Mouse (Mus musculus) limb, embryonic 12.5 days (tissue): Measurements from ENCODE around the gene Hsdl2. TPM values are rescaled to one million over a fixed set of nuclear protein-coding genes. Genes with fewer than 3 reads are reported as not detected.
"Not testable (repeated sequence)": the region's sequence is repeated elsewhere in the genome, so short reads cannot be mapped to it uniquely, and the experiment has no call there.

Experiments used
- ATAC-seq: fragments of 200-750 bp; cut with Nextera tagmentation; 2 replicates; pipeline ENCODE4 v1.8.0; 2017; ENCODE audit warnings: low read depth, moderate TSS enrichment; ENCODE audit not compliant: insufficient number of reproducible peaks, insufficient read depth, low FRiP score, low TSS enrichment
- H3K27ac ChIP-seq: fragments of 300-500 bp; sonication (generic); 2 replicates; pipeline ENCODE4 v1.5.1; 2016; ENCODE audit warnings: mild to moderate bottlenecking, moderate library complexity
- H3K27me3 ChIP-seq: fragments of 300-500 bp; sonication (generic); 2 replicates; pipeline ENCODE4 v1.6.1; 2016; ENCODE audit warnings: mild to moderate bottlenecking, moderate library complexity
- H3K36me3 ChIP-seq: fragments of 300-500 bp; sonication (generic); 2 replicates; pipeline ENCODE4 v1.6.1; 2016; ENCODE audit warnings: mild to moderate bottlenecking, moderate library complexity
- H3K4me1 ChIP-seq: fragments of 300-500 bp; sonication (generic); replicated peaks from 2 replicates; pipeline ENCODE4 v1.6.1; 2016
- H3K4me2 ChIP-seq: fragments of 300-500 bp; sonication (generic); 2 replicates; pipeline ENCODE4 v1.6.1; 2016; ENCODE audit warnings: mild to moderate bottlenecking, moderate library complexity
- H3K4me3 ChIP-seq: fragments of 300-500 bp; sonication (generic); replicated peaks from 2 replicates; pipeline ENCODE4 v1.5.1; 2016; ENCODE audit warnings: mild to moderate bottlenecking
- H3K9ac ChIP-seq: fragments of 300-500 bp; sonication (generic); replicated peaks from 2 replicates; pipeline ENCODE4 v1.6.1; 2016; ENCODE audit warnings: mild to moderate bottlenecking, moderate library complexity
- H3K9me3 ChIP-seq: fragments of 300-500 bp; sonication (generic); 2 replicates; pipeline ENCODE4 v1.6.1; 2016; ENCODE audit warnings: mild to moderate bottlenecking, moderate library complexity
- WGBS: fragments of 180-500 bp; shearing (Covaris S2); methylation state at CpG from one replicate; pipeline ENCODE4 v1.1.7; 2016; 5-methylcytosine and 5-hydroxymethylcytosine counted together
- polyA plus RNA-seq: library from polyadenylated mRNA; unstranded; fragments of >200 nt; fragmentation: Nextera tagmentation; extraction: Ambion mirVana; gene quantifications from 2 replicates; pipeline ENCODE4 v1.2.1, GENCODE M21; 2016

The Hsdl2 gene
- polyA plus RNA-seq, 1 experiment from 2014 or later, result 23.2 TPM

DNA sequence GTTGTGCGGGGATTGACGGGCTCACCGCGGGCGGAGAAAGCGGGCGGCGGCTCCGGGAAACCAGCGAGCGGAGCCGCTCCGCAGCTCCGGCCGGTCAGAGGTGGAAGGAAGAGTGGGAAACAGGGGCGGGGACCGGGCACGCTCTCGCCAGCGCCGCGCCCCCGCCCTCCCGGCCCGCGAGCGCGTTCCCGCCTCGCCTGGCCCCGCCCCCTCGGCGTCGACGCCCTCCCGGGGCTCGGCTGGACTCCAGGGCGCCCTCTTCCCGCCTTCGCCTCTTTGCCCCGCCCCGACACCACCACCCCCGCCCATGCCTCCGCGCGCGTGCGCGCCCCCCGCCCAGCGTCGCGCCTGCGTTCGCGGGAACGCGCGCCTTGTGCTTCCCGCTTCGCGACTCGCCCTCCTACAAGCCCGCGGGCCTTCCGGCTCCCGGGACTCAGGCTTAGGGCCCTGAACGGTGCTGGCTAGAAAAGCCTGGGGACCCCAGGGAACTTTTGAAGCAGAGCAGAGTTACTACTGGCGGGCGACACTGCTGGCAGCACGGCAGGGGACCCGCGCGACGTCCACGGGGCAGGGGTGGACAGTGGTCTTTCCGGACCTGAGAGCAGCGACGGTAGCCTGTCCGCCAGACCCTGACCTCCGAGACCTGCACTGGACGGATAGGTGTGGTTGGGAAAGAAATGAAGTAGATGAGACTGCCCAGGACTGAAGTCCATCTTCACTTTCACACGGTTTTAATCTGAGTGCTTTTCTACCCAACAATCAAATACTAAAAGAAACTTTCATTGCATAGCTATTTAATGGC, 32.0 kb upstream of the Hsdl2 start, which contains the start of gene Ptbp3:
Gene Ptbp3 (minus strand): TSS at position 190 of the 802 bp plus-strand sequence.
- peak; percentile 94 for ATAC-seq
- Histone ChIP-seq H3K27ac (peak within 1 kb of the TSS; percentile 93), H3K9me3 (no peaks in the 10 kb centered on the region), H3K4me3 (peak within 1 kb of the TSS; percentile 83), H3K36me3 (no peaks in the 10 kb centered on the region), H3K27me3 (no peaks in the 10 kb centered on the region), H3K4me1 (peaks cover 10% of the 10 kb centered on the region), H3K9ac (peak within 1 kb of the TSS; percentile 91), H3K4me2 (peak within 1 kb of the TSS; percentile 71)
- under 1% methylated on average over 65 of the region's 83 CpGs for WGBS

DNA sequence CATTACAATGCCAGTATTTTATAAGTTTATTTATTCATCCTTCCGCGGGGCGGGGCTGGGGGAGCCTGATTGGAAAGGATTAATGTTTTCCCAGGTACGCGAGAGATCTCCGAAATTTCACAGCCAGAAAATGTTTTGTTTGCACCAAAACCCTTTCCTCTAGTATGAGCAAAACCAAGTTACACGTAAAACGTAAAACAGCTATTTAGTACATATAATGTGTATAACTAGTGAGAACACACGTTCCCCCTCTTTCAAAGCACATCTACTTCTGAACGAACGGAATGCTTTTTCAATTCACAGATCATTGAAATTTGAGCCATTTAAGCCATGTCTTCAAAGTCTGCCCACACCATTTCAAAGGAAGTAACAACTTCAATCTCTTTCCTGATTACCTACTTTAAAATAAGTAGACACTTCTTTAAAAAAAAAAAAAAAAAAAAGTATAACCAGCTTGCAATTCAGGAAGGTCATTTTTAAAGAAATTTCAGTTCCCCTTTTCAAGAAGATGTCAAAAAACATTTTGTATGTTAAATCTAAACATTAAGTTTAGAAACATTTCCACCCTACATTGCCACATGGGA, 31.3 kb upstream of the Hsdl2 start:
- Histone ChIP-seq H3K27ac (peak overlapping the region; percentile 93), H3K36me3 (no peaks in the 10 kb centered on the region), H3K4me2 (peak overlapping the region; percentile 71), H3K9ac (peak overlapping the region; percentile 81), H3K9me3 (no peaks in the 10 kb centered on the region), H3K4me3 (peak overlapping the region; percentile 83), H3K4me1 (peaks cover 7% of the 10 kb centered on the region), H3K27me3 (no peaks in the 10 kb centered on the region)
- 10% methylated on average over 11 of the region's 11 CpGs for WGBS
- ATAC-seq, result no peak

- no peaks in the 10 kb centered on the region for H3K9me3 ChIP-seq
- no peak overlapping the region for H3K27ac ChIP-seq
- no peak overlapping the region for H3K4me3 ChIP-seq
- H3K9ac ChIP-seq, result no peak overlapping the region
- no peak for ATAC-seq
- no peaks in the 10 kb centered on the region for H3K27me3 ChIP-seq
- no peaks in the 10 kb centered on the region for H3K36me3 ChIP-seq
- H3K4me1 ChIP-seq, result peaks cover 7% of the 10 kb centered on the region; the same call in 1 of the 2 replicates
- WGBS, result 79% methylated on average over 1 of the region's 1 CpGs
- H3K4me2 ChIP-seq, result no peak overlapping the region
These were observed 29.5 kb upstream of the Hsdl2 start for GRCm38 (mm10) chr4:59551901-59552300.

- ATAC-seq, result no peak
- Histone ChIP-seq H3K36me3 (no peaks in the 10 kb centered on the region), H3K27me3 (no peaks in the 10 kb centered on the region), H3K9ac (no peak overlapping the region), H3K4me1 (no peaks in the 10 kb centered on the region), H3K27ac (no peak overlapping the region), H3K9me3 (no peaks in the 10 kb centered on the region), H3K4me3 (no peak overlapping the region), H3K4me2 (no peak overlapping the region)
- 88% methylated on average over 5 of the region's 5 CpGs for WGBS
These were observed 28.5 kb upstream of the Hsdl2 start for GRCm38 (mm10) chr4:59552835-59553234.

DNA sequence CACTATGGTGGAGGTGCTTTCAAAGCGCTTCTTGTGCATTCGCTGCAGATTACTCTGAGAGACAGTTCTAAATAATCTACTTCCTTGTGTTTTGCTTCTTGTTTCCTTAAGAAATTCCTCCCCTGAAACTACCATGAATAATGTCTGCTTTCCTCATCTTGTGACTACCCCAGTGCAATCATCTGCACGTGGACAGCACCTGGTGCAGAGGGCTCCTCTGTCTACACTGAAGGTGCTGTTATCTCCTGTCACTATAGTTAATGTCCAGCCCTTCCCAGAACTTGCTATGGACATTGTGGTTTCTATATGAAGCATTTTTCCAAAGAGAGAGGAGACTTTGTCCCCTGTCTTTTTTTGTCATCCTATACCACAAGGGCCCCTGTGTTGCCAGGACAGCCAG, 27.8 kb upstream of the Hsdl2 start:
- H3K9ac ChIP-seq, result no peak overlapping the region
- ATAC-seq, result no peak
- H3K4me1 ChIP-seq, result no peaks in the 10 kb centered on the region
- H3K9me3 ChIP-seq, result no peaks in the 10 kb centered on the region
- no peak overlapping the region for H3K27ac ChIP-seq
- no peak overlapping the region for H3K4me2 ChIP-seq
- no peaks in the 10 kb centered on the region for H3K27me3 ChIP-seq
- 74% methylated on average over 3 of the region's 3 CpGs for WGBS
- no peaks in the 10 kb centered on the region for H3K36me3 ChIP-seq
- H3K4me3 ChIP-seq, result no peak overlapping the region

GRCm38 (mm10) chr4:59555177-59555576, 26.2 kb upstream of the Hsdl2 start:
- ATAC-seq, result no peak
- Histone ChIP-seq H3K9ac (no peak overlapping the region), H3K36me3 (no peaks in the 10 kb centered on the region), H3K4me3 (no peak overlapping the region), H3K4me1 (no peaks in the 10 kb centered on the region), H3K27ac (no peak overlapping the region), H3K9me3 (no peaks in the 10 kb centered on the region), H3K4me2 (no peak overlapping the region), H3K27me3 (no peaks in the 10 kb centered on the region)

DNA sequence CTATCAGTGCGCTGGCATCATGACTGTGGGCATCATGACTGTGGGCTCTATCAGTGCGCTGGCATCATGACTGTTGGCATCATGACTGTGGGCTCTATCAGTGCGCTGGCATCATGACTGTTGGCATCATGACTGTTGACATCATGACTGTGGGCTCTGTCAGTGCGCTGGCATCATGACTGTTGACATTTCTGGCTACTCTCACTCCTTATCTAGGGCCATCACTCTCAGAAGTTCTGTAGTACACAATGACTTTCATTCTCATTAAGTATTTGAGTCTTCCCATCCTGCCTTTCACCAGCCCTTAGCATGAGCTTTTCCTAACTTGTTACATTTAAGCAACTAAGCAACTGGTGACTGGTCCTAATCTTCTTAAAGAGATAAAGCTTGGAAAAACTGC, 24.0 kb upstream of the Hsdl2 start:
- not testable (repeated sequence) for H3K4me3 ChIP-seq, H3K27ac ChIP-seq, ATAC-seq, H3K9me3 ChIP-seq, H3K9ac ChIP-seq, H3K4me2 ChIP-seq, H3K4me1 ChIP-seq, H3K36me3 ChIP-seq, H3K27me3 ChIP-seq
- WGBS, result 92% methylated on average over 4 of the region's 4 CpGs

GRCm38 (mm10) chr4:59558096-59558720, 23.2 kb upstream of the Hsdl2 start:
- Histone ChIP-seq H3K36me3 (no peaks in the 10 kb centered on the region), H3K4me2 (no peak overlapping the region), H3K9ac (no peak overlapping the region), H3K4me3 (no peak overlapping the region), H3K4me1 (no peaks in the 10 kb centered on the region), H3K27me3 (no peaks in the 10 kb centered on the region), H3K9me3 (no peaks in the 10 kb centered on the region), H3K27ac (no peak overlapping the region)
- 80% methylated on average over 6 of the region's 6 CpGs for WGBS
- ATAC-seq, result no peak

DNA sequence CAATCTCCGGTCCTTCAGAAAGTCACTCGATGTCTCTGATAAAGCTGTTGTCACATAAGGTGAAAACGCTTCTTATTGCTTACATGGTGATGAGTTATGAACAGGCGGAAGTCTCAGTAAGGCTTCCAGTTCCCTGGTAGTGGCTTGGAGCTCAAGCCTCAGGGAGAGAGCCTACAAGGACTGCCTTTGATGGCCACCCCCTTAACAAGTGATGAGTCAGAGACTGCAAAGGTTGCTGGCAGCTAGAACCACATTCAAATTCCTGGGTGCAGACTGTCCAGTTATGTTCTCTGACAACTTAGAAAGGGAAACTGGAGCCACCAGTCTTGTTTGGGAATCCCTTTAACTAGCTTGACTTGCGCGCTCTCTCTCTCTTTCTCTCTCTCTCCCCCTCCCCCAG, 21.2 kb upstream of the Hsdl2 start:
- H3K36me3 ChIP-seq, result no peaks in the 10 kb centered on the region
- H3K4me3 ChIP-seq, result no peak overlapping the region
- no peaks in the 10 kb centered on the region for H3K4me1 ChIP-seq
- H3K27ac ChIP-seq, result no peak overlapping the region
- H3K9me3 ChIP-seq, result no peaks in the 10 kb centered on the region
- H3K27me3 ChIP-seq, result no peaks in the 10 kb centered on the region
- no peak for ATAC-seq
- 95% methylated on average over 6 of the region's 6 CpGs for WGBS
- no peak overlapping the region for H3K4me2 ChIP-seq
- no peak overlapping the region for H3K9ac ChIP-seq

DNA sequence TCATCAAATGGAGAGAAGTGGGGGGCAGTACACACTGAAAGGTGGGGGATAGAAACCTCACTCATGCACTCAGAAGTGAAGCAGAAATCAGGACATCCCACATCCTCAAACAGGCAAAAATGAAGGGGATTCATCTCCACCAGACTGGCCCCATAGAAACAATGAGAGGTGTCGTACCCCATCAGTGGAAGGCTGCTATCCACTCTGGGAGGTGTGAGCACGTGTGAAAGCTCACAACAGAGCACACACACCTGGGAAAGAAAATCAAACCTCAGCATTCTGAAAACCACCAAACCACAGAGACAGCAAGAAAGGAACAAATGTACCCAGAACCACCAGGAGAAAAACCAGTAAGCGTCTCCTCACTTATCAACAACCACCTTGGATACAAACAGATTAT, 17.2 kb upstream of the Hsdl2 start:
- no peak for ATAC-seq
- WGBS, result 77% methylated on average over 3 of the region's 3 CpGs
- Histone ChIP-seq H3K9me3 (0 out of 2 replicates have a peak, but pooled peaks cover 5% of the 10 kb centered on the region), H3K4me3 (no peak overlapping the region), H3K36me3 (no peaks in the 10 kb centered on the region), H3K27me3 (no peaks in the 10 kb centered on the region), H3K9ac (no peak overlapping the region), H3K4me2 (no peak overlapping the region), H3K4me1 (no peaks in the 10 kb centered on the region), H3K27ac (no peak overlapping the region)

DNA sequence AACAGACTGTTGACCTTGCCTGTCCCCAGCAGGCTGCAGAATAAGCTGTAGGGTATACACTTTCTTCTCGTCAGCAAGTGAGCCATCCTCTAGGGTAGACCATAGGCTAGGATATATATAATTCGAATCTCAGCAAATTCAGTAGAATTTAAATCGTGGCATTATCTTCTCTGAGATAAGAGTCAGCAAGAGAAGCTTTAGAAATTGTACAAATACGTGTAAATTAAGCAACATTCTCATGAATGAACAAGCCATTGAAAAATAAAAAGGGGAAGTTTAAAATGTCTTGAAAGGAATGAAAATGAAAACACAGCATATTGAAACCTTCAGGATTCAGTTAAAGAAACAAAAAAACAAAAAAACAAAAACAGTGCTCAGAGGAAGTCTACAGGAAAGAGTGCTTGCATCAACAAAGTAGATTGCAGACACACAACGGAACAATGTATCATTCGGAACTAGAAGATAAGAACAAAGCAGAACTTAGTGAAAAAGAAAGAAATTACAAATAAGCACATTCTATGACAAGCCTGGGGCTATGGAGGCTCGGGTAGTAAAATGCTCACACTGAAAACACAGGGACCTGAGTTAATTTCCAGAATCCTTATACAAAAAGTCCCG, 15.7 kb upstream of the Hsdl2 start:
- WGBS, result 80% methylated on average over 8 of the region's 8 CpGs
- H3K9ac ChIP-seq, result no peak overlapping the region
- H3K4me3 ChIP-seq, result no peak overlapping the region
- H3K27ac ChIP-seq, result no peak overlapping the region
- no peaks in the 10 kb centered on the region for H3K27me3 ChIP-seq
- no peak for ATAC-seq
- no peaks in the 10 kb centered on the region for H3K4me1 ChIP-seq
- H3K36me3 ChIP-seq, result no peaks in the 10 kb centered on the region
- H3K4me2 ChIP-seq, result no peak overlapping the region
- 0 out of 2 replicates have a peak, but pooled peaks cover 5% of the 10 kb centered on the region for H3K9me3 ChIP-seq
